Mouse (Mus musculus) liver, postnatal 0 days (tissue): ENCODE measurements around the gene Rpl27. TPM values are rescaled to one million over a fixed set of nuclear protein-coding genes. Genes with fewer than 3 reads are reported as not detected.
"Not testable (repeated sequence)": the region's sequence is repeated elsewhere in the genome, so short reads cannot be mapped to it uniquely, and the experiment has no call there.

Experiments
- ATAC-seq: fragments of 200-750 bp; cut with Nextera tagmentation; 2 replicates; pipeline ENCODE4 v1.8.0; 2017; ENCODE audit warnings: mild to moderate bottlenecking, moderate library complexity
- DNase-seq: peaks from one replicate; pipeline ENCODE4 v3.0.0-alpha.2; 2016
- H3K27ac ChIP-seq: fragments of 300-500 bp; sonication (generic); 2 replicates; pipeline ENCODE4 v1.5.1; 2014; ENCODE audit warnings: antibody characterized with exemption, moderate library complexity, mild to moderate bottlenecking, low read depth
- H3K27me3 ChIP-seq: fragments of 300-500 bp; sonication (generic); 2 replicates; pipeline ENCODE4 v1.6.1; 2014; ENCODE audit warnings: low read length, control low read depth, mixed read lengths; ENCODE audit not compliant: insufficient read depth
- H3K36me3 ChIP-seq: fragments of 300-500 bp; sonication (generic); replicated peaks from 2 replicates; pipeline ENCODE4 v1.6.1; 2014; ENCODE audit warnings: mild to moderate bottlenecking, control low read depth, low read length, moderate library complexity, mixed read lengths; ENCODE audit not compliant: insufficient read depth
- H3K4me1 ChIP-seq: fragments of 300-500 bp; sonication (generic); 2 replicates; pipeline ENCODE4 v1.6.1; 2014; ENCODE audit warnings: antibody characterized with exemption, mild to moderate bottlenecking, control low read depth; ENCODE audit not compliant: insufficient read depth
- H3K4me2 ChIP-seq: fragments of 300-500 bp; sonication (generic); 2 replicates; pipeline ENCODE4 v1.6.1; 2014; ENCODE audit warnings: low read depth, mild to moderate bottlenecking, low read length, moderate library complexity, mixed read lengths
- H3K4me3 ChIP-seq: fragments of 300-500 bp; sonication (generic); 2 replicates; pipeline ENCODE4 v1.5.1; 2014; ENCODE audit warnings: low read depth, low read length
- H3K9ac ChIP-seq: fragments of 300-500 bp; sonication (generic); replicated peaks from 2 replicates; pipeline ENCODE4 v1.6.1; 2014; ENCODE audit warnings: mild to moderate bottlenecking, moderate library complexity
- H3K9me3 ChIP-seq: fragments of 300-500 bp; sonication (generic); 2 replicates; pipeline ENCODE4 v1.6.1; 2016; ENCODE audit warnings: mild to moderate bottlenecking, control low read depth, low read length, mixed read lengths
- CTCF ChIP-seq: sonication (generic); IDR thresholded peaks from 2 replicates; pipeline ENCODE4 v1.5.1; 2016; ENCODE audit warnings: antibody characterized with exemption, low read depth
- EP300 ChIP-seq: IDR thresholded peaks from 2 replicates; pipeline ENCODE4 v1.6.1; 2016; ENCODE audit warnings: antibody characterized with exemption, low read depth, mild to moderate bottlenecking
- WGBS: fragments of 180-500 bp; shearing (Covaris S2); extraction: QIAGEN DNeasy Blood & Tissue Kit; methylation state at CpG from one replicate; pipeline ENCODE4 v1.1.7; 2014; ENCODE audit not compliant: insufficient replicate concordance; 5-methylcytosine and 5-hydroxymethylcytosine counted together
- polyA plus RNA-seq: library from polyadenylated mRNA; unstranded; fragments of >200 nt; fragmentation: Nextera tagmentation; extraction: Ambion mirVana; gene quantifications from 2 replicates; pipeline ENCODE4 v1.2.1, GENCODE M21; 2015

Gene Rpl27
- polyA plus RNA-seq, 1 experiment from 2014 or later, result 213 TPM

GRCm38 (mm10) chr11:101468731-101469130, 26.6 kb downstream of the Rpl27 start:
- peak overlapping the region; percentile 94 for H3K4me2 ChIP-seq
- no peaks in the 10 kb centered on the region for H3K36me3 ChIP-seq
- DNase-seq (no peak), ATAC-seq (no peak)
- H3K27ac ChIP-seq, result no peak overlapping the region
- H3K9me3 ChIP-seq, result no peaks in the 10 kb centered on the region
- peak overlapping the region; percentile 64 for H3K9ac ChIP-seq
- H3K4me1 ChIP-seq, result peaks cover 21% of the 10 kb centered on the region
- TF ChIP-seq EP300 (no peak), CTCF (no peak)
- WGBS, result 11% methylated on average over 13 of the region's 13 CpGs
- peak overlapping the region; percentile 64 for H3K4me3 ChIP-seq
- peaks cover 13% of the 10 kb centered on the region; the same call in 1 of the 2 replicates for H3K27me3 ChIP-seq

GRCm38 (mm10) chr11:101469155-101469554, 27.1 kb downstream of the Rpl27 start:
- 66% methylated on average over 4 of the region's 4 CpGs for WGBS
- H3K4me3 ChIP-seq, result no peak overlapping the region
- DNase-seq, result no peak
- peaks cover 13% of the 10 kb centered on the region; the same call in 1 of the 2 replicates for H3K27me3 ChIP-seq
- peaks cover 21% of the 10 kb centered on the region for H3K4me1 ChIP-seq
- peak overlapping the region; percentile 94; the same call in 1 of the 2 replicates for H3K4me2 ChIP-seq
- H3K9ac ChIP-seq, result no peak overlapping the region
- H3K9me3 ChIP-seq, result no peaks in the 10 kb centered on the region
- TF ChIP-seq EP300 (no peak), CTCF (no peak)
- no peak for ATAC-seq
- H3K27ac ChIP-seq, result no peak overlapping the region
- no peaks in the 10 kb centered on the region for H3K36me3 ChIP-seq

GRCm38 (mm10) chr11:101470206-101470605, 28.1 kb downstream of the Rpl27 start:
- WGBS, result 73% methylated on average over 7 of the region's 7 CpGs

GRCm38 (mm10) chr11:101471926-101472325, 29.8 kb downstream of the Rpl27 start:
- TF ChIP-seq CTCF, result no peak
- no peak for TF ChIP-seq EP300
- peaks cover 9% of the 10 kb centered on the region; the same call in 1 of the 2 replicates for H3K27me3 ChIP-seq
- no peak overlapping the region for H3K4me2 ChIP-seq

More at GRCm38 (mm10) chr11:101470206-101470605, 28.1 kb downstream of the Rpl27 start:
- Histone ChIP-seq H3K27ac (no peak overlapping the region), H3K4me2 (no peak overlapping the region), H3K9me3 (no peaks in the 10 kb centered on the region), H3K4me3 (no peak overlapping the region), H3K27me3 (peaks cover 9% of the 10 kb centered on the region; the same call in 1 of the 2 replicates), H3K9ac (no peak overlapping the region), H3K36me3 (no peaks in the 10 kb centered on the region), H3K4me1 (peaks cover 13% of the 10 kb centered on the region)
- no peak for DNase-seq
- no peak for ATAC-seq
- TF ChIP-seq EP300 (no peak), CTCF (no peak)

DNA sequence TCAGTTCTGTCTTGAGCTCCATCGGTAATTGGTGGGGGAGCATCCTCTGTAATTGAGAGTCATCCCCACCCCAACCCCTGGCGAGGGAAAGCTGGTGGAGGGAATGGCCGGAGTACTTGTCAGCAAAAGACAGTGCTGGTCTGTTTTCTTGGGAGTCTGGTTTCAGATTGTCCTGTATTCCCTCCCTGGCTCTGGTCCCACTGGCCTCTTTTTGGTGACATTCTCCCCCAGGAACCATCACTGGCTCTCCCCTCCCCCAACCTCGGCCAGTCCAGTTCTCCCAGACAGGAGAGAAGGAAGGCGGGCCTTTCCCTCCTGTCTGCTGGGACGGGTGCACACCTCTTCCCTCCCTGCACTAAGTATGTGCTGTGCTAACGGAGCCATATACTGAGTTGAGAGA, 30.2 kb downstream of the Rpl27 start:
- WGBS, result 62% methylated on average over 7 of the region's 7 CpGs
- no peak for ATAC-seq

More at GRCm38 (mm10) chr11:101471926-101472325, 29.8 kb downstream of the Rpl27 start:
- H3K4me3 ChIP-seq, result no peak overlapping the region
- H3K9me3 ChIP-seq, result no peaks in the 10 kb centered on the region
- ATAC-seq (no peak), DNase-seq (no peak)
- no peaks in the 10 kb centered on the region for H3K36me3 ChIP-seq
- H3K4me1 ChIP-seq, result no peaks in the 10 kb centered on the region; the same call in 1 of the 2 replicates
- H3K27ac ChIP-seq, result no peak overlapping the region
- WGBS, result 65% methylated on average over 3 of the region's 3 CpGs
- H3K9ac ChIP-seq, result no peak overlapping the region

DNA sequence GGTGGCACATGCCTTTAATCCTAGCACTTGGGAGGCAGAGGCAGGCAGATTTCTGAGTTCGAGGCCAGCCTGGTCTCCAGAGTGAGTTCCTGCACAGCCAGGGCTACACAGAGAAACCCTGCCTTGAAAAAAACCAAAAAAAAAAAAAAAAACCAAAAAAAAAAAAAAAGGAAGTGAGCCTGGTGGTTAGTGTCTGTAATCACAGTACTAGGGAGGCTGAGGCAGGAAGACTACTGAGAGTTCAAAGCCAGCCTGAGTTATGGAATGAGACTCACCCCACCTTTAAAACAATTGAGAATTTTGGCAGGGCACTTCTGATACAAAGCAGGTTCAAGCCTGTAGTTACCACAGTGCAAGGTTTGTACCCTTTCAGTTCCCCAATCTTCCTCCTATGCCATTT, 31.6 kb downstream of the Rpl27 start:
- not testable (repeated sequence) for DNase-seq, H3K27me3 ChIP-seq, H3K9me3 ChIP-seq, H3K4me1 ChIP-seq, ATAC-seq, H3K27ac ChIP-seq, H3K4me3 ChIP-seq, H3K9ac ChIP-seq, H3K4me2 ChIP-seq, H3K36me3 ChIP-seq
- WGBS, result 63% methylated on average over 1 of the region's 1 CpGs

More for the DNA sequence above, 30.2 kb downstream of the Rpl27 start:
- no peak for DNase-seq
- no peak overlapping the region for H3K9ac ChIP-seq
- no peak overlapping the region for H3K4me3 ChIP-seq
- H3K9me3 ChIP-seq, result no peaks in the 10 kb centered on the region
- H3K27me3 ChIP-seq, result peaks cover 9% of the 10 kb centered on the region; the same call in 1 of the 2 replicates
- H3K27ac ChIP-seq, result no peak overlapping the region
- no peaks in the 10 kb centered on the region for H3K36me3 ChIP-seq
- no peak overlapping the region for H3K4me2 ChIP-seq
- no peaks in the 10 kb centered on the region; the same call in 1 of the 2 replicates for H3K4me1 ChIP-seq
- no peak for TF ChIP-seq CTCF

- 69% methylated on average over 5 of the region's 5 CpGs for WGBS
- H3K9ac ChIP-seq, result no peak overlapping the region
- H3K4me1 ChIP-seq, result peaks cover 2% of the 10 kb centered on the region; the same call in 1 of the 2 replicates
- H3K36me3 ChIP-seq, result no peaks in the 10 kb centered on the region
- no peaks in the 10 kb centered on the region for H3K9me3 ChIP-seq
- no peak overlapping the region for H3K4me2 ChIP-seq
- no peak overlapping the region for H3K27ac ChIP-seq
- H3K27me3 ChIP-seq, result no peaks in the 10 kb centered on the region
- no peak for TF ChIP-seq CTCF
- no peak for TF ChIP-seq EP300
- no peak overlapping the region for H3K4me3 ChIP-seq
- ATAC-seq (no peak), DNase-seq (no peak)
Measured at GRCm38 (mm10) chr11:101474298-101474697, 32.2 kb downstream of the Rpl27 start.

DNA sequence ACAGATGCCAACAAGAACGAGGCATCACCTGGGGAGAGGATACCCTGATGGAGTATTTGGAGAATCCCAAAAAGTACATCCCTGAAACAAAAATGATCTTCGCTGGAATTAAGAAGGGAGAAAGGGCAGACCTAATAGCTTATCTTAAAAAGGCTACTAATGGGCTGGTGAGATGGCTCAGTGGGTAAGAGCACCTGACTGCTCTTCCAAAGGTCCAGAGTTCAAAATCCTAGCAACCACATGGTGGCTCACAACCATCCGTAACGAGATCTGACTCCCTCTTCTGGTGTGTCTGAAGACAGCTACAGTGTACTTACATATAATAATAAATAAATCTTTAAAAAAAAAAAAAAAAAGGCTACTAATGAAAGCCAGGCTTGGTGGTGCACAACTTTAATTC, 34.3 kb downstream of the Rpl27 start:
- H3K9ac ChIP-seq, H3K27me3 ChIP-seq, H3K4me2 ChIP-seq, DNase-seq, H3K4me1 ChIP-seq, H3K4me3 ChIP-seq, H3K9me3 ChIP-seq, H3K36me3 ChIP-seq, H3K27ac ChIP-seq, ATAC-seq: not testable (repeated sequence)
- WGBS, result 85% methylated on average over 4 of the region's 4 CpGs
